Mouse (Mus musculus): ENCODE data around the gene Tmem37.

Tmem37 gene

GRCm38 (mm10) chr1:120093482-120094134, 19.7 kb upstream of the Tmem37 start:
- DNase-seq, result peak; percentile 87 to 93

- peak in 1 of 2 experiments; percentile 26 for DNase-seq
Measured at GRCm38 (mm10) chr1:120090880-120091570, 17.2 kb upstream of the Tmem37 start.

GRCm38 (mm10) chr1:120089180-120089579, 15.3 kb upstream of the Tmem37 start:
- no peak for DNase-seq

- no peak for DNase-seq
Measured at GRCm38 (mm10) chr1:120086644-120087043, 12.8 kb upstream of the Tmem37 start.

- DNase-seq, result no peak
Measured at GRCm38 (mm10) chr1:120085696-120086095, 11.8 kb upstream of the Tmem37 start.

- DNase-seq, result no peak
Measured at GRCm38 (mm10) chr1:120083921-120084517, 10.1 kb upstream of the Tmem37 start.

- DNase-seq, result no peak
Measured at GRCm38 (mm10) chr1:120082957-120083585, 9.2 kb upstream of the Tmem37 start.

- DNase-seq, result no peak
Measured at GRCm38 (mm10) chr1:120080632-120081031, 6.8 kb upstream of the Tmem37 start.

GRCm38 (mm10) chr1:120077746-120078410, 4.0 kb upstream of the Tmem37 start:
- DNase-seq, result no peak

GRCm38 (mm10) chr1:120075507-120075906, 1.6 kb upstream of the Tmem37 start:
- no peak for DNase-seq

GRCm38 (mm10) chr1:120074931-120075330, 1.1 kb upstream of the Tmem37 start:
- peak; percentile 50 to 72 for DNase-seq

- no peak for DNase-seq
Measured at GRCm38 (mm10) chr1:120074307-120074702, 431 bp upstream of the Tmem37 start.

GRCm38 (mm10) chr1:120072900-120073299, 974 bp downstream of the Tmem37 start:
- peak; percentile 53 to 68 for DNase-seq

GRCm38 (mm10) chr1:120071133-120071532, 2.7 kb downstream of the Tmem37 start:
- no peak for DNase-seq

- no peak for DNase-seq
Measured at GRCm38 (mm10) chr1:120070168-120070567, 3.7 kb downstream of the Tmem37 start.

- no peak for DNase-seq
Measured at GRCm38 (mm10) chr1:120069120-120069519, 4.8 kb downstream of the Tmem37 start.

- DNase-seq, result no peak
Measured at GRCm38 (mm10) chr1:120066625-120067024, 7.2 kb downstream of the Tmem37 start.

GRCm38 (mm10) chr1:120066159-120066558, 7.7 kb downstream of the Tmem37 start:
- DNase-seq, result no peak

- DNase-seq, result no peak
Measured at GRCm38 (mm10) chr1:120064036-120064682, 9.7 kb downstream of the Tmem37 start.

GRCm38 (mm10) chr1:120062231-120062630, 11.6 kb downstream of the Tmem37 start:
- DNase-seq, result no peak

GRCm38 (mm10) chr1:120060687-120061086, 13.2 kb downstream of the Tmem37 start:
- no peak for DNase-seq

GRCm38 (mm10) chr1:120057674-120058430, 16.0 kb downstream of the Tmem37 start:
- DNase-seq, result no peak
